Mouse (Mus musculus) hindbrain, postnatal 0 days (tissue): ENCODE results near the gene Il12rb2. TPM values are rescaled to one million over a fixed set of nuclear protein-coding genes. Genes with fewer than 3 reads are reported as not detected.

Experiments used
- ATAC-seq: fragments of 200-750 bp; cut with Nextera tagmentation; 2 replicates; pipeline ENCODE4 v1.8.0; 2017; ENCODE audit warnings: mild to moderate bottlenecking, moderate TSS enrichment, moderate library complexity
- DNase-seq: peaks from one replicate; pipeline ENCODE4 v3.0.0-alpha.2; 2015; ENCODE audit warnings: low spot score
- H3K27ac ChIP-seq: fragments of 300-500 bp; sonication (generic); 2 replicates; pipeline ENCODE4 v1.5.1; 2014; ENCODE audit warnings: mild to moderate bottlenecking
- H3K27me3 ChIP-seq: fragments of 300-500 bp; sonication (generic); 2 replicates; pipeline ENCODE4 v1.6.1; 2014; ENCODE audit warnings: low read length, mixed read lengths; ENCODE audit not compliant: insufficient read depth
- H3K36me3 ChIP-seq: fragments of 300-500 bp; sonication (generic); 2 replicates; pipeline ENCODE4 v1.6.1; 2014; ENCODE audit warnings: low read length, mixed read lengths; ENCODE audit not compliant: insufficient read depth
- H3K4me1 ChIP-seq: fragments of 300-500 bp; sonication (generic); 2 replicates; pipeline ENCODE4 v1.6.1; 2014; ENCODE audit warnings: antibody characterized with exemption, low read length, mixed read lengths; ENCODE audit not compliant: insufficient read depth
- H3K4me2 ChIP-seq: fragments of 300-500 bp; sonication (generic); 2 replicates; pipeline ENCODE4 v1.6.1; 2014; ENCODE audit warnings: low read depth, mild to moderate bottlenecking, low read length, moderate library complexity, mixed read lengths
- H3K4me3 ChIP-seq: fragments of 300-500 bp; sonication (generic); 2 replicates; pipeline ENCODE4 v1.5.1; 2014; ENCODE audit warnings: low read length
- H3K9ac ChIP-seq: fragments of 300-500 bp; sonication (generic); replicated peaks from 2 replicates; pipeline ENCODE4 v1.6.1; 2014; ENCODE audit warnings: mild to moderate bottlenecking, low read length, moderate library complexity, mixed read lengths
- H3K9me3 ChIP-seq: fragments of 300-500 bp; sonication (generic); 2 replicates; pipeline ENCODE4 v1.6.1; 2016; ENCODE audit warnings: low read length, mixed read lengths
- CTCF ChIP-seq: IDR thresholded peaks from 2 replicates; pipeline ENCODE4 v1.5.1; 2016; ENCODE audit warnings: antibody characterized with exemption, control low read depth, low read depth
- WGBS: fragments of 180-500 bp; shearing (Covaris S2); extraction: QIAGEN DNeasy Blood & Tissue Kit; methylation state at CpG from one replicate; pipeline ENCODE4 v1.1.7; 2014; 5-methylcytosine and 5-hydroxymethylcytosine counted together
- polyA plus RNA-seq: library from polyadenylated mRNA; unstranded; fragments of >200 nt; fragmentation: Nextera tagmentation; extraction: Ambion mirVana; gene quantifications from 2 replicates; pipeline ENCODE4 v1.2.1, GENCODE M21; 2015
- total RNA-seq: library from RNA; depleted of rRNA; stranded (reverse); fragments of >200 nt; gene quantifications from 2 replicates; pipeline ENCODE4 v1.2.3, GENCODE M21; 2014

Il12rb2 gene
- total and polyA plus RNA-seq, 2 experiments from 2014 or later = 0.10 TPM; not detected in 1

DNA sequence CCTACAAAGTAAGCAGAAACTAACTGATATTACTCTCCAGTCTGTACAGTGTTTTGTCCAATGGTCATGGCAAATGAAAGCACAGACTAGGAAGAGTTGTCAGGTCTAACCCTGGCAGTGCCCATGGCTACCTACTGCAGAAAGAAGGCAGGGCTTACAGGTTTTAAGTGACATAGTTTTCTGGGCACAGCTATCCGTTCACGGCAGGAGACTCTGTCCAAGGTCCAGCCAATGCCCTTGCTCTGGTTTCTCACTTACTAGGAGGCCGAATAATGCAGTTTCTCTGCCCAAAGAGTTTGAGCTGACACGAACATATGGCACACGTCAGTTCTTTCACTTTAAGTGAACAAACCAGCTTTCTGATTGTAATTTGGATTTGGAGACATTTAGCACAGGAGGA lies 58.9 kb downstream of the Il12rb2 start:
- Histone ChIP-seq H3K36me3 (no peaks in the 10 kb centered on the region), H3K27me3 (no peaks in the 10 kb centered on the region), H3K4me3 (no peak overlapping the region), H3K9ac (no peak overlapping the region), H3K4me2 (no peak overlapping the region), H3K27ac (no peak overlapping the region), H3K9me3 (no peaks in the 10 kb centered on the region), H3K4me1 (no peaks in the 10 kb centered on the region)
- DNase-seq (no peak), ATAC-seq (no peak)
- TF ChIP-seq CTCF = no peak
- WGBS = 65% methylated on average over 5 of the region's 5 CpGs

- DNase-seq (no peak), ATAC-seq (no peak)
- Histone ChIP-seq H3K4me1 (no peaks in the 10 kb centered on the region), H3K4me2 (no peak overlapping the region), H3K36me3 (no peaks in the 10 kb centered on the region), H3K9me3 (no peaks in the 10 kb centered on the region), H3K4me3 (no peak overlapping the region), H3K27ac (no peak overlapping the region), H3K27me3 (no peaks in the 10 kb centered on the region), H3K9ac (no peak overlapping the region)
- 67% methylated on average over 1 of the region's 1 CpGs for WGBS
- no peak for TF ChIP-seq CTCF
Observed at GRCm38 (mm10) chr6:67314697-67315096, 61.3 kb downstream of the Il12rb2 start.

GRCm38 (mm10) chr6:67309752-67310151 lies 66.2 kb downstream of the Il12rb2 start:
- H3K36me3 ChIP-seq = no peaks in the 10 kb centered on the region
- H3K27ac ChIP-seq = no peak overlapping the region
- no peak overlapping the region for H3K4me2 ChIP-seq
- H3K9me3 ChIP-seq = no peaks in the 10 kb centered on the region
- H3K4me1 ChIP-seq = no peaks in the 10 kb centered on the region
- no peak for ATAC-seq
- DNase-seq = no peak
- no peak overlapping the region for H3K9ac ChIP-seq
- no peak for TF ChIP-seq CTCF
- 84% methylated on average over 3 of the region's 3 CpGs for WGBS
- H3K27me3 ChIP-seq = no peaks in the 10 kb centered on the region
- H3K4me3 ChIP-seq = no peak overlapping the region

GRCm38 (mm10) chr6:67308994-67309393 lies 67.0 kb downstream of the Il12rb2 start:
- H3K27me3 ChIP-seq = no peaks in the 10 kb centered on the region
- no peaks in the 10 kb centered on the region for H3K4me1 ChIP-seq
- H3K9ac ChIP-seq = no peak overlapping the region
- H3K4me2 ChIP-seq = no peak overlapping the region
- no peak for DNase-seq
- H3K27ac ChIP-seq = no peak overlapping the region
- no peak for ATAC-seq
- H3K9me3 ChIP-seq = no peaks in the 10 kb centered on the region
- 88% methylated on average over 3 of the region's 3 CpGs for WGBS
- TF ChIP-seq CTCF = no peak
- H3K36me3 ChIP-seq = no peaks in the 10 kb centered on the region
- no peak overlapping the region for H3K4me3 ChIP-seq

DNA sequence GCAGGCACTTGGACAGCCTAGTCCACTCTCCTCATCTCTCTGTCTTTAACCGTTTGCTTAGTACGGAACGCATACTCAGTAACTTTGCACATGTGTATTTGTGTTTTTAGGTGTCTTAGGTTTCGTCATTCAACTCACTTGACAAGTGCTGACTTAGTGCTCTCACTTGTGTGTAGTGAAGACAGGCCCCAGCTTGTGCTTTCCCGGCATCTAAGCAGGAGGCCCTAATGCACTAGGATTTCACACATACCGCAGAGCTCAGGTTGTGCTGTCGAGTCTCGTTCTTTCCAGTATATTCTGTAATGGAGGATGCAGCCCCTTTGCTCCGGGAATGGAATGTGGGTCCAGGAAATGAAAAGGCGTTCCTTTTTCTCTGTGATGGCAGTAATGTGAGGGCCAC lies 72.8 kb downstream of the Il12rb2 start:
- no peak overlapping the region for H3K4me2 ChIP-seq
- no peak overlapping the region for H3K4me3 ChIP-seq
- no peaks in the 10 kb centered on the region for H3K4me1 ChIP-seq
- no peaks in the 10 kb centered on the region for H3K36me3 ChIP-seq
- H3K9me3 ChIP-seq = no peaks in the 10 kb centered on the region
- ATAC-seq (no peak), DNase-seq (no peak)
- WGBS = 88% methylated on average over 10 of the region's 10 CpGs
- TF ChIP-seq CTCF = no peak
- no peak overlapping the region for H3K9ac ChIP-seq
- H3K27me3 ChIP-seq = no peaks in the 10 kb centered on the region
- H3K27ac ChIP-seq = no peak overlapping the region

DNA sequence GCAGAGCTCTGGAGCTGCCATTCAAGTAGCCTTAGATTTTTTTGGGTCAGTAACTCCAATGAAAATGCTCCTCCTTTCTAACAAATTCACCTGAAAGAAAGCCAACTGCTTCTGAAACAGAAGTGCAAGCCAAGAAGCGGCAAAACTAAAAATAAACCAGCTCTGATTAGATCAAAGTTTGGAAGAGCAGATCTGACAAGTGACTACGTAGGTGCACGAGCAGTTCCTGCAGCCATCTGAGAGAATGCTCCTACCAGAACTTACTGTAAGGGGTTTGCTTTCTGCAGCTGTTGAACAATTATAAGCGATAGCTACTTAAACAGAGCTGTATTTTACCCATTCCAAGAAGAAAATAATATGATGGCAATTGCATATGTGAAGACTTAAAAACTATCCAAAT lies 73.5 kb downstream of the Il12rb2 start:
- no peak overlapping the region for H3K4me3 ChIP-seq
- DNase-seq = no peak
- no peak for TF ChIP-seq CTCF

DNA sequence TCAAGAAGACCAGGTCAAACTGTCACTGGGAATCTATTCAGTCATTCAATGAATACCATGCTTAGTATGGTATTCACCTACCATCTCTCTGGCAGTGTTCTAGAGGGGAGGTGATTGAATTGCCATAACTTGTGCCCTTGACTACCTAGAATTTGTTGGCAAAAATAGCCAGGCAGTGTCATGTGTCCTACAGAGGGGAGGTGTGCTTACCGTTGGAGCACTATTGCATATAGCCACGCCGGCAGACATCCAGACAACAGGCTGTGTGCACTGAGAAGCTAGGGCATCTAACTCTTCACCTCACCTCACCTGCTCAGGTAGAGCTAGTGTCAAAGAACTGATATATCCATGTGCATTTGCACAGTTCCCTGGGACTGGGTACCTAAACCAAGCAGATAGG lies 74.8 kb downstream of the Il12rb2 start:
- Histone ChIP-seq H3K27ac (no peak overlapping the region), H3K4me3 (no peak overlapping the region), H3K4me2 (no peak overlapping the region), H3K36me3 (no peaks in the 10 kb centered on the region), H3K4me1 (no peaks in the 10 kb centered on the region), H3K27me3 (no peaks in the 10 kb centered on the region), H3K9me3 (no peaks in the 10 kb centered on the region), H3K9ac (no peak overlapping the region)
- no peak for ATAC-seq
- WGBS = 91% methylated on average over 3 of the region's 3 CpGs
- no peak for TF ChIP-seq CTCF
- no peak for DNase-seq

More for the DNA sequence above, 73.5 kb downstream of the Il12rb2 start:
- H3K4me2 ChIP-seq = no peak overlapping the region
- no peaks in the 10 kb centered on the region for H3K27me3 ChIP-seq
- no peaks in the 10 kb centered on the region for H3K4me1 ChIP-seq
- no peak for ATAC-seq
- no peaks in the 10 kb centered on the region for H3K9me3 ChIP-seq
- H3K27ac ChIP-seq = no peak overlapping the region
- 72% methylated on average over 4 of the region's 4 CpGs for WGBS
- H3K9ac ChIP-seq = no peak overlapping the region
- no peaks in the 10 kb centered on the region for H3K36me3 ChIP-seq
